ENCODE assay signal across 32 mouse cellular contexts in genomic region chr8:105043510-105043909, GRCm38 (mm10). TPM values are rescaled to one million over a fixed set of nuclear protein-coding genes. Genes with fewer than 3 reads are reported as not detected.
"Had no signal": no experiment of that assay in that cellular context is flagged by ENCODE, and none has a peak within 500 bp of the region (broad histone marks: within the 10 kb centered on the region; RNA-seq: fewer than 3 reads in every experiment).

No protein-coding gene starts in this region.

- H3K4me1 ChIP-seq: heart, embryonic 10.5 days; heart, embryonic 12.5 days; hindbrain, embryonic 10.5 days; hindbrain, embryonic 12.5 days; limb, embryonic 13.5 days; limb, embryonic 15.5 days had no signal

- H3K4me2 ChIP-seq: heart, embryonic 12.5 days; hindbrain, embryonic 12.5 days; hindbrain, embryonic 14.5 days; limb, embryonic 13.5 days; limb, embryonic 15.5 days had no signal

- H3K36me3 ChIP-seq: heart, embryonic 10.5 days; heart, embryonic 12.5 days; hindbrain, embryonic 10.5 days; hindbrain, embryonic 12.5 days; limb, embryonic 13.5 days; limb, embryonic 15.5 days had no signal

- H3K9ac ChIP-seq: heart, embryonic 12.5 days; hindbrain, embryonic 12.5 days; hindbrain, embryonic 14.5 days; limb, embryonic 13.5 days; limb, embryonic 15.5 days; liver, embryonic 14.5 days had no signal

- DNase-seq: gastrocnemius, adult 2 months; gastrocnemius, postnatal 10 days; gastrocnemius, postnatal 25 days; heart, adult 2 months; heart, postnatal 10 days; heart, postnatal 4 days; kidney, adult 18-20 months; kidney, adult 8-10 months; kidney, postnatal 10 days; kidney, postnatal 25 days; kidney, postnatal 4 days; layer of hippocampus, postnatal 36 days; left cerebral cortex, postnatal 4 days had no signal

- ATAC-seq: forebrain, embryonic 16.5 days; hindbrain, embryonic 16.5 days; inflammation-experienced regulatory T-cells, adult 6 months; intestine, postnatal 0 days had no signal

- H3K4me3 ChIP-seq: gastrocnemius, adult 2 months; heart, adult 2 months; heart, embryonic 10.5 days; heart, embryonic 12.5 days; hindbrain, embryonic 10.5 days; hindbrain, embryonic 12.5 days; layer of hippocampus, adult 2 months; limb, embryonic 13.5 days; limb, embryonic 15.5 days had no signal

- H3K27me3 ChIP-seq: heart, embryonic 12.5 days; hindbrain, embryonic 12.5 days; limb, embryonic 13.5 days; limb, embryonic 15.5 days had no signal

- H3K27ac ChIP-seq: gastrocnemius, adult 2 months; heart, adult 2 months; heart, embryonic 10.5 days; hindbrain, embryonic 10.5 days; hindbrain, embryonic 12.5 days; hindbrain, embryonic 14.5 days; layer of hippocampus, adult 2 months; limb, embryonic 13.5 days; limb, embryonic 15.5 days; liver, embryonic 14.5 days had no signal

- H3K9me3 ChIP-seq: hindbrain, embryonic 10.5 days; hindbrain, embryonic 12.5 days; limb, embryonic 13.5 days; limb, embryonic 15.5 days had no signal

RNA-seq across cellular contexts. Expression of gene Ces3a, which starts 4.9 kb away (rescaled TPM):
- polyA plus RNA-seq: forebrain, embryonic 16.5 days; frontal cortex, adult 2 months; heart, adult 2 months; heart, embryonic 10.5 days; heart, embryonic 12.5 days; heart, embryonic 14.5 days; heart, embryonic 16.5 days; hindbrain, embryonic 10.5 days; hindbrain, embryonic 12.5 days; hindbrain, embryonic 14.5 days; hindbrain, embryonic 16.5 days; inflammation-experienced regulatory T-cells, adult 6 months; intestine, postnatal 0 days; kidney, embryonic 14.5 days; kidney, embryonic 16.5 days; limb, embryonic 11.5 days; limb, embryonic 13.5 days; limb, embryonic 15.5 days had no signal

RNA-seq across cellular contexts. Expression of gene Ces3b, which starts 40.0 kb away (rescaled TPM):
- polyA plus RNA-seq: forebrain, embryonic 16.5 days; frontal cortex, adult 2 months; heart, adult 2 months; heart, embryonic 10.5 days; heart, embryonic 12.5 days; hindbrain, embryonic 10.5 days; hindbrain, embryonic 12.5 days; hindbrain, embryonic 14.5 days; hindbrain, embryonic 16.5 days; inflammation-experienced regulatory T-cells, adult 6 months; intestine, postnatal 0 days; kidney, embryonic 14.5 days; kidney, embryonic 16.5 days; limb, embryonic 11.5 days; limb, embryonic 13.5 days; limb, embryonic 15.5 days; liver, embryonic 14.5 days had no signal

RNA-seq across cellular contexts. Expression of gene Ces2h, which starts 42.9 kb away (rescaled TPM):
- polyA plus RNA-seq: forebrain, embryonic 16.5 days; frontal cortex, adult 2 months; heart, adult 2 months; heart, embryonic 10.5 days; heart, embryonic 12.5 days; heart, embryonic 14.5 days; heart, embryonic 16.5 days; hindbrain, embryonic 10.5 days; hindbrain, embryonic 12.5 days; hindbrain, embryonic 14.5 days; hindbrain, embryonic 16.5 days; inflammation-experienced regulatory T-cells, adult 6 months; intestine, postnatal 0 days; kidney, embryonic 14.5 days; kidney, embryonic 16.5 days; limb, embryonic 11.5 days; limb, embryonic 13.5 days; limb, embryonic 15.5 days; liver, embryonic 14.5 days had no signal
